21 mouse cellular contexts compared by ENCODE assay signal in the genomic region with DNA sequence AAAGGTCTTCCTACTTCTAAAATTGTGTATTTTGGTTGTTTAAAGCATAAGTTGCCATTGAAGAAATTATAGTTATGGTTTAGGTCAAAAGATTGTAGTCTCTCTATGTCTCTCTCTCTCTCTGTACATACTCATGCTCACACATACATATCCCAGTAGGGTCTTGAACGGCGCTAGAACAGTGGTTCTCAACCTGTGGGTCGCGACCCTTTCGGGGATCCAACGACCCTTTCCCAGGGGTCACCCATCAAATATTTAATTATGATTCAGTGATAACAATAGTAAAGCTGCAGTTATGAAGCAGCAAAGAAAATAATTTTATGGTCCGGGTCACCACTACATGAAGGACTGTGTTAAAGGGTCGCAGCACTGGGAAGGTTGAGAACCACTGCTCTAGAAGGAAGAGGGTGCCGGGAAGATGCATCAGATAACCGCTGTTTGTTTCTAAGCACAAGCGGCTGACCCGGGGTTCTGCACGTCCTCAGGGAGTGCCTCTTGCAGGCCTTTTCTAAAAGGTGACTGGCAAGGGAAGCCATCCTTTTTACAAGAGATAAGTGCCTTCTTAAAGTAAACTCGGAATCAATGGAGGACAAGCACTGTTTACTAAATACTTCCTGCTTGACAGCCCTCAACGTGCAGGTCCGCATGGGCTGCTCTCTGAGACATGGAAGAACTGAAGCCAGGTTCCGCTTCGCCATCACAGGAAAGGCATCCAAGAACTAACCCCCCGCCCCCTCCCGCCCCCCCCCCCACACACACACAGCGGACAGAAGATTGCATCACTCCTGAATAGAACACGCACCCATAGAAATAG. TPM values are rescaled to one million over a fixed set of nuclear protein-coding genes. Genes with fewer than 3 reads are reported as not detected.
DNase-seq lines count a peak whose midpoint lies in the region; ATAC-seq and TF ChIP-seq lines count a peak whose summit lies in the region.
"Had no signal": no experiment of that assay in that cellular context is flagged by ENCODE, and none has a peak within 500 bp of the region (broad histone marks: within the 10 kb centered on the region; RNA-seq: fewer than 3 reads in every experiment).

No protein-coding gene starts in this region.

- no peak overlapping the region for H3K27ac ChIP-seq in heart, embryonic 12.5 days (ENCODE audit: poor library complexity, severe bottlenecking)
- H3K27ac ChIP-seq in heart, adult 2 months: no peak overlapping the region
- H3K27ac ChIP-seq in ES-Bruce4 (ENCODE audit: insufficient read depth, low read length): no peak overlapping the region; the same call in 1 of the 2 replicates
- no peak overlapping the region for H3K27ac ChIP-seq in liver, embryonic 15.5 days (replicated peaks)
- H3K27ac ChIP-seq: embryonic facial prominence, embryonic 13.5 days; forebrain, embryonic 15.5 days; hindbrain, embryonic 13.5 days; limb, embryonic 13.5 days; midbrain, embryonic 13.5 days; neural tube, embryonic 12.5 days had no signal

- H3K4me3 ChIP-seq in heart, embryonic 12.5 days: no peak overlapping the region
- H3K4me3 ChIP-seq in heart, adult 2 months: no peak overlapping the region
- H3K4me3 ChIP-seq in ES-Bruce4 (ENCODE audit: low read depth, low read length): peak overlapping the region; percentile 43
- H3K4me3 ChIP-seq in liver, embryonic 15.5 days (replicated peaks): no peak overlapping the region
- H3K4me3 ChIP-seq: embryonic facial prominence, embryonic 13.5 days; forebrain, embryonic 15.5 days; hindbrain, embryonic 13.5 days; limb, embryonic 13.5 days; midbrain, embryonic 13.5 days; neural tube, embryonic 12.5 days had no signal

- WGBS in heart, embryonic 12.5 days: 49% methylated on average over 22 of the region's 22 CpGs
- 63% methylated on average over 22 of the region's 22 CpGs for WGBS in heart, adult 2 months
- WGBS in liver, embryonic 15.5 days (ENCODE audit: insufficient replicate concordance): 44% methylated on average over 22 of the region's 22 CpGs

- peaks cover 23% of the 10 kb centered on the region for H3K4me1 ChIP-seq in heart, embryonic 12.5 days (replicated peaks)
- peaks cover 3% of the 10 kb centered on the region for H3K4me1 ChIP-seq in heart, adult 2 months (ENCODE audit: control insufficient read depth, insufficient read depth, low read length)
- H3K4me1 ChIP-seq in ES-Bruce4 (ENCODE audit: control insufficient read depth, insufficient read depth, low read length): no peaks in the 10 kb centered on the region
- H3K4me1 ChIP-seq in liver, embryonic 15.5 days (replicated peaks): no peaks in the 10 kb centered on the region
- H3K4me1 ChIP-seq: embryonic facial prominence, embryonic 13.5 days; forebrain, embryonic 15.5 days; hindbrain, embryonic 13.5 days; limb, embryonic 13.5 days; midbrain, embryonic 13.5 days; neural tube, embryonic 12.5 days had no signal

- no peak for TF ChIP-seq POLR2A in heart, adult 2 months (IDR thresholded peaks at IDR 0.05; ENCODE audit: insufficient read depth, low read depth, low read length)
- TF ChIP-seq POLR2A in ES-Bruce4 (IDR thresholded peaks at IDR 0.05; ENCODE audit: insufficient read depth, low read length): no peak

- H3K4me2 ChIP-seq in heart, embryonic 12.5 days: peak overlapping the region; percentile 8; the same call in 1 of the 2 replicates
- peak overlapping the region; percentile 10; the same call in 1 of the 2 replicates for H3K4me2 ChIP-seq in liver, embryonic 15.5 days
- H3K4me2 ChIP-seq: embryonic facial prominence, embryonic 13.5 days; forebrain, embryonic 15.5 days; hindbrain, embryonic 13.5 days; limb, embryonic 13.5 days; midbrain, embryonic 13.5 days; neural tube, embryonic 12.5 days had no signal

- H3K36me3 ChIP-seq in heart, embryonic 12.5 days: no peaks in the 10 kb centered on the region
- no peaks in the 10 kb centered on the region for H3K36me3 ChIP-seq in heart, adult 2 months (ENCODE audit: control insufficient read depth, insufficient read depth, low read length)
- no peaks in the 10 kb centered on the region for H3K36me3 ChIP-seq in ES-Bruce4 (ENCODE audit: control insufficient read depth, insufficient read depth, low read length, poor library complexity, severe bottlenecking)
- no peaks in the 10 kb centered on the region for H3K36me3 ChIP-seq in liver, embryonic 15.5 days (replicated peaks)
- H3K36me3 ChIP-seq: embryonic facial prominence, embryonic 13.5 days; forebrain, embryonic 15.5 days; hindbrain, embryonic 13.5 days; limb, embryonic 13.5 days; midbrain, embryonic 13.5 days; neural tube, embryonic 12.5 days had no signal

- no peak for TF ChIP-seq CTCF in heart, adult 2 months (IDR thresholded peaks at IDR 0.05)
- TF ChIP-seq CTCF in ES-Bruce4 (IDR thresholded peaks at IDR 0.05; ENCODE audit: low read depth, low read length): no peak

- no peak for DNase-seq in heart, adult 2 months
- peak; percentile 62 for DNase-seq in lung, postnatal 10 days
- no peak for DNase-seq in right cerebral cortex, postnatal 36 days (ENCODE audit: low spot score in 2 of 2)
- DNase-seq in left cerebral cortex, adult 8-10 months (ENCODE audit: low spot score in 2 of 2): no peak
- no peak for DNase-seq in urinary bladder, postnatal 25 days (ENCODE audit: low spot score)
- DNase-seq: adrenal gland, adult 2 months; cerebellum, adult 8-10 months; gastrocnemius, postnatal 14 days; heart, postnatal 14 days; kidney, postnatal 4 days; thymus, postnatal 4 days had no signal

- H3K9me3 ChIP-seq in heart, embryonic 12.5 days (replicated peaks): no peaks in the 10 kb centered on the region
- H3K9me3 ChIP-seq in ES-Bruce4 (replicated peaks; ENCODE audit: control insufficient read depth, insufficient read depth, low read length, poor library complexity, severe bottlenecking): no peaks in the 10 kb centered on the region
- H3K9me3 ChIP-seq in liver, embryonic 15.5 days (replicated peaks): no peaks in the 10 kb centered on the region
- H3K9me3 ChIP-seq: embryonic facial prominence, embryonic 13.5 days; forebrain, embryonic 15.5 days; hindbrain, embryonic 13.5 days; limb, embryonic 13.5 days; midbrain, embryonic 13.5 days; neural tube, embryonic 12.5 days had no signal

- intact Hi-C loops in heart, adult 2 months (cut with DNase I): no loop called here

- no peak for ATAC-seq in heart, embryonic 12.5 days (ENCODE audit: insufficient number of reproducible peaks, low FRiP score)
- ATAC-seq in liver, embryonic 15.5 days (ENCODE audit: insufficient read depth): no peak
- ATAC-seq: forebrain, embryonic 15.5 days; inflammation-experienced regulatory T-cells, adult 6 months; midbrain, embryonic 13.5 days had no signal

- no peak overlapping the region for H3K9ac ChIP-seq in heart, embryonic 12.5 days
- H3K9ac ChIP-seq in heart, adult 2 months (ENCODE audit: low read depth, low read length): no peak overlapping the region
- peak overlapping the region; percentile 69 for H3K9ac ChIP-seq in ES-Bruce4 (ENCODE audit: low read depth, poor library complexity, severe bottlenecking)
- H3K9ac ChIP-seq in liver, embryonic 15.5 days: no peak overlapping the region
- H3K9ac ChIP-seq: embryonic facial prominence, embryonic 13.5 days; forebrain, embryonic 15.5 days; hindbrain, embryonic 13.5 days; limb, embryonic 13.5 days; midbrain, embryonic 13.5 days; neural tube, embryonic 12.5 days had no signal

- no peaks in the 10 kb centered on the region for H3K79me2 ChIP-seq in heart, adult 2 months (replicated peaks; ENCODE audit: control insufficient read depth, insufficient read depth, low read length)

- no peaks in the 10 kb centered on the region for H3K27me3 ChIP-seq in heart, embryonic 12.5 days (replicated peaks)
- H3K27me3 ChIP-seq in heart, adult 2 months (ENCODE audit: control insufficient read depth, insufficient read depth, low read length): no peaks in the 10 kb centered on the region
- H3K27me3 ChIP-seq in ES-Bruce4 (ENCODE audit: control insufficient read depth, insufficient read depth, low read length, poor library complexity, severe bottlenecking): no peaks in the 10 kb centered on the region
- H3K27me3 ChIP-seq in liver, embryonic 15.5 days: no peaks in the 10 kb centered on the region
- H3K27me3 ChIP-seq: embryonic facial prominence, embryonic 13.5 days; forebrain, embryonic 15.5 days; limb, embryonic 13.5 days; midbrain, embryonic 13.5 days; neural tube, embryonic 12.5 days had no signal

- no peak for TF ChIP-seq EP300 in heart, adult 2 months (IDR thresholded peaks at IDR 0.05; ENCODE audit: insufficient read depth, low read depth, low read length)
- no peak for TF ChIP-seq EP300 in ES-Bruce4 (IDR thresholded peaks at IDR 0.05; ENCODE audit: insufficient read depth, low read depth, low read length)

RNA-seq across cellular contexts. Expression of gene Dusp6, which starts 16.2 kb away (rescaled TPM):
- 52.6 and 57.1 TPM in 2 replicates for polyA plus RNA-seq in heart, embryonic 12.5 days (2016; fragmentation: Nextera tagmentation; extraction: Ambion mirVana)
- total RNA-seq in heart, adult 2 months (2021): 10 to 100 TPM; 15.8 to 21.4 TPM
- 24.8 and 25.6 TPM in 2 replicates for polyA plus RNA-seq in heart, adult 2 months (2012; rRNA removed)
- 46.8 and 50.9 TPM in 2 replicates for polyA plus RNA-seq in ES-Bruce4 (2011; ENCODE audit: insufficient read depth, insufficient read length, low read depth, missing spikeins)
- polyA plus RNA-seq in liver, embryonic 15.5 days (2015; fragmentation: Nextera tagmentation; extraction: Ambion mirVana): 19.1 and 25.6 TPM in 2 replicates
- 10 to 100 TPM; 46.0 to 76.2 (median 60.7) TPM for total RNA-seq in left cerebral cortex, adult 8-10 months (2022)
